Mouse (Mus musculus) gastrocnemius, postnatal 25 days (tissue): ENCODE measurements around the gene Fbxl19. TPM values are rescaled to one million over a fixed set of nuclear protein-coding genes. Genes with fewer than 3 reads are reported as not detected.
"Not testable (repeated sequence)": the region's sequence is repeated elsewhere in the genome, so short reads cannot be mapped to it uniquely, and the experiment has no call there.

Experiments used
- DNase-seq: peaks from one replicate; pipeline ENCODE4 v3.0.0; 2022
- total RNA-seq, 2 experiments: library from RNA; stranded (reverse); gene quantifications; 1 replicate in 1 of 2; 2 replicates in 1 of 2; pipeline ENCODE4 v1.2.3; 2021

Gene Fbxl19
- total RNA-seq, 2 experiments from 2014 or later, result 1.9 to 2.4 TPM

GRCm38 (mm10) chr7:127767671-127768345 is 23.5 kb downstream of the Fbxl19 start:
- no peak for DNase-seq

- no peak for DNase-seq
These were observed 24.1 kb downstream of the Fbxl19 start for GRCm38 (mm10) chr7:127768346-127768996.

GRCm38 (mm10) chr7:127768997-127769593 is 24.8 kb downstream of the Fbxl19 start:
- peak; percentile 92 for DNase-seq

GRCm38 (mm10) chr7:127769651-127770038 is 25.3 kb downstream of the Fbxl19 start, which contains the start of gene Orai3:
Gene Orai3 (plus strand): TSS chr7:127769815.
- DNase-seq, result peak; percentile 89

- DNase-seq, result no peak
These were observed 25.9 kb downstream of the Fbxl19 start for GRCm38 (mm10) chr7:127770039-127770905.

- DNase-seq, result no peak
These were observed 26.9 kb downstream of the Fbxl19 start for GRCm38 (mm10) chr7:127771262-127771661.

GRCm38 (mm10) chr7:127772080-127772479 is 27.7 kb downstream of the Fbxl19 start:
- DNase-seq, result no peak

GRCm38 (mm10) chr7:127772557-127772956 is 28.2 kb downstream of the Fbxl19 start:
- DNase-seq, result no peak

- DNase-seq, result peak; percentile 43
These were observed 29.5 kb downstream of the Fbxl19 start for GRCm38 (mm10) chr7:127773664-127774384.

GRCm38 (mm10) chr7:127775837-127776236 is 31.5 kb downstream of the Fbxl19 start:
- not testable (repeated sequence) for DNase-seq

- peak; percentile 77 for DNase-seq
These were observed 32.1 kb downstream of the Fbxl19 start, which contains the start of gene Setd1a for GRCm38 (mm10) chr7:127776426-127776825. Gene Setd1a (plus strand): TSS chr7:127776670.

- DNase-seq, result peak; percentile 96
These were observed 32.6 kb downstream of the Fbxl19 start for GRCm38 (mm10) chr7:127776878-127777473.

GRCm38 (mm10) chr7:127777474-127778266 is 33.3 kb downstream of the Fbxl19 start:
- DNase-seq, result peak; percentile 60

- DNase-seq, result no peak
These were observed 34.0 kb downstream of the Fbxl19 start for GRCm38 (mm10) chr7:127778350-127778749.

- DNase-seq, result no peak
These were observed 41.0 kb downstream of the Fbxl19 start, which contains the start of gene Gm49388 for GRCm38 (mm10) chr7:127785308-127785707. Gene Gm49388 (plus strand): TSS chr7:127785608.

GRCm38 (mm10) chr7:127797076-127797845 is 52.9 kb downstream of the Fbxl19 start:
- DNase-seq, result no peak

- no peak for DNase-seq
These were observed 54.2 kb downstream of the Fbxl19 start for GRCm38 (mm10) chr7:127798591-127798990.

GRCm38 (mm10) chr7:127799211-127799610 is 54.9 kb downstream of the Fbxl19 start:
- DNase-seq, result no peak

GRCm38 (mm10) chr7:127799738-127800137 is 55.4 kb downstream of the Fbxl19 start:
- DNase-seq, result no peak
